Mouse (Mus musculus) olfactory bulb, adult 2 months (tissue): ENCODE measurements around the gene Lonp2. TPM values are rescaled to one million over a fixed set of nuclear protein-coding genes. Genes with fewer than 3 reads are reported as not detected.

Source experiments
- H3K27ac ChIP-seq: fragments of 200-500 bp; 2 replicates; pipeline ENCODE4 v1.5.1; 2012; ENCODE audit warnings: low read depth, low read length; ENCODE audit not compliant: insufficient read depth
- H3K4me1 ChIP-seq: fragments of 200-500 bp; 2 replicates; pipeline ENCODE4 v1.6.1; 2012; ENCODE audit warnings: low read length; ENCODE audit not compliant: control insufficient read depth, insufficient read depth
- H3K4me3 ChIP-seq: fragments of 200-500 bp; 2 replicates; pipeline ENCODE4 v1.5.1; 2012; ENCODE audit warnings: mild to moderate bottlenecking, low read depth, low read length, moderate library complexity; ENCODE audit not compliant: insufficient read depth
- CTCF ChIP-seq: fragments of 200-500 bp; IDR thresholded peaks from 2 replicates; pipeline ENCODE4 v1.5.1; 2012; ENCODE audit warnings: low read depth, mild to moderate bottlenecking, low read length, moderate library complexity; ENCODE audit not compliant: insufficient read depth
- POLR2A ChIP-seq: fragments of 200-500 bp; IDR thresholded peaks from 2 replicates; pipeline ENCODE4 v1.6.1; 2012; ENCODE audit warnings: mild to moderate bottlenecking, low read depth, low read length, moderate library complexity; ENCODE audit not compliant: insufficient read depth
- WGBS: fragments of 180-500 bp; shearing (Covaris S2); methylation state at CpG from one replicate; pipeline ENCODE4 v1.1.7; 2018; 5-methylcytosine and 5-hydroxymethylcytosine counted together
- polyA plus RNA-seq: library from polyadenylated mRNA; stranded (reverse); fragments of >200 nt; gene quantifications from 2 replicates; pipeline ENCODE4 v1.2.4, GENCODE M21; 2012; ENCODE audit warnings: low replicate concordance; ENCODE audit not compliant: missing spikeins, insufficient read depth, insufficient read length

The Lonp2 gene
- polyA plus RNA-seq: 163 TPM in 1 of 2 replicates, not detected in the other

- peaks cover 4% of the 10 kb centered on the region for H3K4me1 ChIP-seq
- WGBS: under 1% methylated on average over 62 of the region's 62 CpGs
- TF ChIP-seq POLR2A: peak; percentile 75
- no peak for TF ChIP-seq CTCF
- peak within 1 kb of the TSS; percentile 62 for H3K4me3 ChIP-seq
- peak within 1 kb of the TSS; percentile 92 for H3K27ac ChIP-seq
These were observed at the start of gene Lonp2 for GRCm38 (mm10) chr8:86623911-86624731. Lonp2 (plus strand) TSS chr8:86624043.

- no peak for TF ChIP-seq POLR2A
- TF ChIP-seq CTCF: no peak
- Histone ChIP-seq H3K27ac (no peak overlapping the region), H3K4me3 (no peak overlapping the region), H3K4me1 (peaks cover 8% of the 10 kb centered on the region)
- WGBS: 86% methylated on average over 8 of the region's 8 CpGs
These were observed 46.3 kb upstream of the Lonp2 start for GRCm38 (mm10) chr8:86577547-86577946.

- no peak overlapping the region for H3K27ac ChIP-seq
- H3K4me1 ChIP-seq: peaks cover 8% of the 10 kb centered on the region
- 17% methylated on average over 9 of the region's 9 CpGs for WGBS
- H3K4me3 ChIP-seq: no peak overlapping the region
- TF ChIP-seq POLR2A (no peak), CTCF (no peak)
These were observed 45.8 kb upstream of the Lonp2 start for GRCm38 (mm10) chr8:86578076-86578475.

- WGBS: 44% methylated on average over 8 of the region's 8 CpGs
These were observed 45.1 kb upstream of the Lonp2 start for GRCm38 (mm10) chr8:86578693-86579092.

GRCm38 (mm10) chr8:86580458-86580857, 43.4 kb upstream of the Lonp2 start, which contains the start of gene Abcc12:
Abcc12 (minus strand) TSS chr8:86580686.
- Histone ChIP-seq H3K4me3 (no peak within 1 kb of the TSS), H3K4me1 (peaks cover 8% of the 10 kb centered on the region), H3K27ac (no peak within 1 kb of the TSS)
- TF ChIP-seq CTCF (no peak), POLR2A (no peak)

More at GRCm38 (mm10) chr8:86578693-86579092, 45.1 kb upstream of the Lonp2 start:
- Histone ChIP-seq H3K4me1 (peaks cover 8% of the 10 kb centered on the region), H3K27ac (no peak overlapping the region), H3K4me3 (no peak overlapping the region)
- TF ChIP-seq POLR2A: no peak
- no peak for TF ChIP-seq CTCF

- H3K27ac ChIP-seq: no peak overlapping the region
- H3K4me1 ChIP-seq: peaks cover 8% of the 10 kb centered on the region
- TF ChIP-seq CTCF (no peak), POLR2A (no peak)
- no peak overlapping the region for H3K4me3 ChIP-seq
- 66% methylated on average over 4 of the region's 4 CpGs for WGBS
These were observed 41.9 kb upstream of the Lonp2 start for GRCm38 (mm10) chr8:86581921-86582331.

- H3K27ac ChIP-seq: 0 out of 2 replicates have a peak overlapping the region, but pooled peaks have one; percentile 9
- TF ChIP-seq CTCF: peak; percentile 27; the same call in 1 of the 2 replicates
- TF ChIP-seq POLR2A: no peak
- under 1% methylated on average over 11 of the region's 11 CpGs for WGBS
These were observed 38.7 kb upstream of the Lonp2 start for GRCm38 (mm10) chr8:86585118-86585517.

GRCm38 (mm10) chr8:86585532-86585931, 38.3 kb upstream of the Lonp2 start:
- 1% methylated on average over 16 of the region's 16 CpGs for WGBS
- peak; percentile 82 for TF ChIP-seq CTCF
- TF ChIP-seq POLR2A: no peak

More at GRCm38 (mm10) chr8:86585118-86585517, 38.7 kb upstream of the Lonp2 start:
- Histone ChIP-seq H3K4me1 (no peaks in the 10 kb centered on the region), H3K4me3 (peak overlapping the region; percentile 52; the same call in 1 of the 2 replicates)

GRCm38 (mm10) chr8:86586058-86586457, 37.8 kb upstream of the Lonp2 start:
- WGBS: 39% methylated on average over 5 of the region's 5 CpGs

More at GRCm38 (mm10) chr8:86585532-86585931, 38.3 kb upstream of the Lonp2 start:
- Histone ChIP-seq H3K4me1 (no peaks in the 10 kb centered on the region), H3K27ac (0 out of 2 replicates have a peak overlapping the region, but pooled peaks have one; percentile 9), H3K4me3 (peak overlapping the region; percentile 52)

GRCm38 (mm10) chr8:86586642-86587041, 37.2 kb upstream of the Lonp2 start:
- Histone ChIP-seq H3K27ac (no peak overlapping the region), H3K4me3 (no peak overlapping the region), H3K4me1 (no peaks in the 10 kb centered on the region)
- 53% methylated on average over 6 of the region's 6 CpGs for WGBS
- TF ChIP-seq POLR2A (no peak), CTCF (no peak)

More at GRCm38 (mm10) chr8:86586058-86586457, 37.8 kb upstream of the Lonp2 start:
- H3K4me3 ChIP-seq: no peak overlapping the region
- no peak overlapping the region for H3K27ac ChIP-seq
- TF ChIP-seq CTCF: no peak
- TF ChIP-seq POLR2A: no peak
- no peaks in the 10 kb centered on the region for H3K4me1 ChIP-seq
